Mouse (Mus musculus) heart, adult 2 months (tissue): ENCODE measurements around the gene Adi1. TPM values are rescaled to one million over a fixed set of nuclear protein-coding genes. Genes with fewer than 3 reads are reported as not detected.

ENCODE experiments used
- DNase-seq, 2 experiments: peaks; one replicate each; pipeline ENCODE4 v3.0.0; 2021
- H3K27ac ChIP-seq: fragments of 200-600 bp; 2 replicates; pipeline ENCODE4 v1.8.1; 2022
- H3K27me3 ChIP-seq: fragments of 200-500 bp; 2 replicates; pipeline ENCODE4 v1.6.1; 2012; ENCODE audit warnings: mild to moderate bottlenecking, low read length, inconsistent platforms, mixed read lengths; ENCODE audit not compliant: control insufficient read depth, insufficient read depth
- H3K36me3 ChIP-seq: fragments of 200-500 bp; 2 replicates; pipeline ENCODE4 v1.6.1; 2012; ENCODE audit warnings: low read length, inconsistent platforms; ENCODE audit not compliant: control insufficient read depth, insufficient read depth
- H3K4me1 ChIP-seq: fragments of 200-500 bp; 2 replicates; pipeline ENCODE4 v1.6.1; 2011; ENCODE audit warnings: low read length; ENCODE audit not compliant: control insufficient read depth, insufficient read depth
- H3K4me3 ChIP-seq: fragments of 200-600 bp; 2 replicates; pipeline ENCODE4 v1.8.1; 2022
- H3K79me2 ChIP-seq: fragments of 200-500 bp; replicated peaks from 2 replicates; pipeline ENCODE4 v1.6.1; 2012; ENCODE audit warnings: mild to moderate bottlenecking, inconsistent platforms, low read length, moderate library complexity, mixed read lengths; ENCODE audit not compliant: control insufficient read depth, insufficient read depth
- H3K9ac ChIP-seq: fragments of 200-500 bp; 2 replicates; pipeline ENCODE4 v1.6.1; 2012; ENCODE audit warnings: low read depth, mild to moderate bottlenecking, control low read depth, inconsistent platforms, low read length, mixed read lengths
- CTCF ChIP-seq: fragments of 200-600 bp; IDR thresholded peaks from 2 replicates; pipeline ENCODE4 v1.8.1; 2022; ENCODE audit warnings: antibody characterized with exemption, mild to moderate bottlenecking, moderate library complexity
- EP300 ChIP-seq: fragments of 200-500 bp; IDR thresholded peaks from 2 replicates; pipeline ENCODE4 v1.6.1; 2011; ENCODE audit warnings: low read depth, low read length, control low read depth; ENCODE audit not compliant: insufficient read depth
- POLR2A ChIP-seq: fragments of 200-500 bp; IDR thresholded peaks from 2 replicates; pipeline ENCODE4 v1.6.1; 2011; ENCODE audit warnings: mild to moderate bottlenecking, low read depth, low read length, control low read depth; ENCODE audit not compliant: insufficient read depth
- WGBS: fragments of 180-500 bp; shearing (Covaris S2); methylation state at CpG from one replicate; pipeline ENCODE4 v1.1.7; 2018; 5-methylcytosine and 5-hydroxymethylcytosine counted together
- intact Hi-C: fragments of 180-260 bp; cut with DNase I; formaldehyde crosslinking; loops from one replicate; pipeline ENCODE4 v1.15.1; 2025
- polyA plus RNA-seq: library from polyadenylated mRNA; depleted of rRNA; stranded (reverse); fragments of >200 nt; gene quantifications from 2 replicates; pipeline ENCODE4 v1.2.3, GENCODE M21; 2012
- total RNA-seq, 2 experiments: library from RNA; stranded (reverse); gene quantifications; 2 replicates each; pipeline ENCODE4 v1.2.3; 2021

Gene Adi1
- total and polyA plus RNA-seq, 3 experiments = 27.8 to 52.0 (median 51.5) TPM

DNA sequence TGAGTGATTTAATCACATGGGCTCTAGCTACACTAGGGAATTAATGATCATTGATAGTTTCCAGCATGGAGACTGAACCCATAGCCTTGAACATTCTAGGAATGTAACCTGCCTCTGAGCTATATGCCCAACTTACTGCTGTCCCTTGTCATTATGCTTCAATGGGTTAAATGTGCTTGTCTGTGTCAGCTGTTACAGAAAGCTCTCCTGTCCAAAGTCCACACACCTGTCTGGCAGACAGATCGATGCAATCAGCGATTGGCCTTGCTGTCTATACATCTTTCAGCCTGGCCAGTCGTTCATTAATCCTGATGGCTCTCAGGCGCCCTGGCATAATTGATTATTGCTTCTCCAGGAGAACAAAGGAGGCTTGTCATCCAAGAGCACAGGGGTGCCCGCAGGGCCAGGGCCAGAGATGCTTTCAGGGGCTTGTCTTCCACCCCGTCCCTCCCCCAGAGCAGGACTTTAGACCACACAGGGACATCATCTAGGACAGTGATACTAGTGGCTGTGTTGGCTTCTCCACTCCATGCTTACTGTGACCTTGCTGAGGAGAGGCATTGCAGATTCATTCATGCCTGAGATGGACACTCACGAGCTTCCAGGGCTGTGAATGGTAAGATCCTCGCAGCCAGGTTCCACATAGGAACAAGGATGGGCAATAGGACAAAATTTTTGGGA lies 11.3 kb downstream of the Adi1 start:
- Histone ChIP-seq H3K4me3 (no peak overlapping the region), H3K36me3 (no peaks in the 10 kb centered on the region), H3K9ac (no peak overlapping the region), H3K4me1 (no peaks in the 10 kb centered on the region), H3K27ac (no peak overlapping the region), H3K27me3 (no peaks in the 10 kb centered on the region), H3K79me2 (no peaks in the 10 kb centered on the region)
- 82% methylated on average over 8 of the region's 8 CpGs for WGBS
- intact Hi-C loops = no loop called here
- DNase-seq = no peak
- TF ChIP-seq EP300 = no peak
- no peak for TF ChIP-seq CTCF
- no peak for TF ChIP-seq POLR2A

GRCm38 (mm10) chr12:28688996-28689395 lies 14.0 kb downstream of the Adi1 start:
- Histone ChIP-seq H3K4me3 (no peak overlapping the region), H3K27me3 (no peaks in the 10 kb centered on the region), H3K79me2 (no peaks in the 10 kb centered on the region), H3K36me3 (no peaks in the 10 kb centered on the region), H3K4me1 (no peaks in the 10 kb centered on the region), H3K9ac (no peak overlapping the region), H3K27ac (no peak overlapping the region)
- no peak for DNase-seq
- intact Hi-C loops = no loop called here
- no peak for TF ChIP-seq CTCF
- TF ChIP-seq POLR2A = no peak
- no peak for TF ChIP-seq EP300
- WGBS = 92% methylated on average over 6 of the region's 6 CpGs

GRCm38 (mm10) chr12:28690730-28691129 lies 15.7 kb downstream of the Adi1 start:
- no peak overlapping the region for H3K9ac ChIP-seq
- H3K36me3 ChIP-seq = no peaks in the 10 kb centered on the region
- no peaks in the 10 kb centered on the region for H3K79me2 ChIP-seq
- no peaks in the 10 kb centered on the region for H3K4me1 ChIP-seq
- no peak for TF ChIP-seq CTCF
- no peak for TF ChIP-seq POLR2A
- no peak for TF ChIP-seq EP300
- H3K4me3 ChIP-seq = no peak overlapping the region
- no peak overlapping the region for H3K27ac ChIP-seq
- 97% methylated on average over 7 of the region's 7 CpGs for WGBS
- DNase-seq = no peak
- no peaks in the 10 kb centered on the region for H3K27me3 ChIP-seq
- intact Hi-C loops = no loop called here

DNA sequence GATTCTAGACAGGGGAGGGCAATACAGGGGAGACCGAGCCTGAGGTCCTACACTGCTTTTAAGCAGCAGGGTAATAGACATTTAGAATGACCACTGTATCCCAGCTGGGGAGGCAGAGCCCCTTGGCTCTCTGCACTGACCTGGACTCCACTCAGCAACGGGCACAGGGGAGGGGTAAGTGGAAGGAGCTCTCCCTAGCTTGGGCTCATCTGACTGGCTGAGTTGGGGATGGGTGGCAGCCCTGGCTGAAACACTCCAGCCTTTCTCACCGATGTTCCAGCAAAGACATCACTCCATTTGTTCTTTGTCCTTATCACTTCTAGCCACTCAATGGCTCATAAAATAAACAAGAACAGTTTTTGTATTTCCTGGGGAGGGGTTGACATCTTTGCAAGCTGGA lies 18.7 kb downstream of the Adi1 start:
- TF ChIP-seq EP300 = no peak
- no peak for TF ChIP-seq CTCF
- TF ChIP-seq POLR2A = no peak
- Histone ChIP-seq H3K9ac (no peak overlapping the region), H3K36me3 (no peaks in the 10 kb centered on the region), H3K79me2 (no peaks in the 10 kb centered on the region), H3K27me3 (no peaks in the 10 kb centered on the region), H3K27ac (no peak overlapping the region), H3K4me1 (no peaks in the 10 kb centered on the region), H3K4me3 (no peak overlapping the region)
- DNase-seq = no peak
- 54% methylated on average over 3 of the region's 3 CpGs for WGBS
- intact Hi-C loops = no loop called here

DNA sequence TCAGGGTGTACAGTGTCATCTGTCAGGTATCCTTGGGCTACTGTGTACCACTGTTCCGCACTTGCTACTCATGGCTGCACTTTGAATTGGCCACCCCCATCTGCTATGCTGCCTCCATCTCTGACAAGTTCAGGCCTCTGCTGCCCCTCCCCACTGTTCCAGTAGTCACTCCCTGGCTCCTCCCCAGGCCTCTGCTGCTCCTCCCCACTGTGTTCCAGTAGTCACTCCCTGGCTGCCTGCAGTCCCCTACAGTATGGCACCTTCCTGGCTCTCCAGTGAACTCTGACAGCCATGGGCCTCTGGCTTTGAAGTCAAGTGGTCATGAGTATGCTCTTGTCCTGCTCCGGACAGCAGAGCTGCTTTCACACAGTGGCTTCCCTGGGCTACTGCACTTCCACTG lies 19.2 kb downstream of the Adi1 start:
- Histone ChIP-seq H3K4me1 (no peaks in the 10 kb centered on the region), H3K36me3 (no peaks in the 10 kb centered on the region), H3K4me3 (no peak overlapping the region), H3K27ac (no peak overlapping the region), H3K79me2 (no peaks in the 10 kb centered on the region), H3K27me3 (no peaks in the 10 kb centered on the region), H3K9ac (no peak overlapping the region)
- TF ChIP-seq EP300 (no peak), CTCF (no peak), POLR2A (no peak)
- no peak for DNase-seq
- WGBS = 74% methylated on average over 2 of the region's 2 CpGs
- intact Hi-C loops = no loop called here

- H3K4me3 ChIP-seq = no peak overlapping the region
- WGBS = 97% methylated on average over 7 of the region's 7 CpGs
- no peaks in the 10 kb centered on the region for H3K36me3 ChIP-seq
- DNase-seq = no peak
- intact Hi-C loops = loop anchor here (5.0 kb wide), 1 partner anchor 107 kb away; no protein-coding TSS in a partner anchor
- no peak for TF ChIP-seq EP300
- TF ChIP-seq POLR2A = no peak
- TF ChIP-seq CTCF = no peak
- no peaks in the 10 kb centered on the region for H3K27me3 ChIP-seq
- no peaks in the 10 kb centered on the region for H3K79me2 ChIP-seq
- no peak overlapping the region for H3K27ac ChIP-seq
- H3K9ac ChIP-seq = no peak overlapping the region
- H3K4me1 ChIP-seq = no peaks in the 10 kb centered on the region
Observed at GRCm38 (mm10) chr12:28694776-28695175, 19.7 kb downstream of the Adi1 start.
